ENCODE assay signal across 22 mouse cellular contexts in the genomic region with DNA sequence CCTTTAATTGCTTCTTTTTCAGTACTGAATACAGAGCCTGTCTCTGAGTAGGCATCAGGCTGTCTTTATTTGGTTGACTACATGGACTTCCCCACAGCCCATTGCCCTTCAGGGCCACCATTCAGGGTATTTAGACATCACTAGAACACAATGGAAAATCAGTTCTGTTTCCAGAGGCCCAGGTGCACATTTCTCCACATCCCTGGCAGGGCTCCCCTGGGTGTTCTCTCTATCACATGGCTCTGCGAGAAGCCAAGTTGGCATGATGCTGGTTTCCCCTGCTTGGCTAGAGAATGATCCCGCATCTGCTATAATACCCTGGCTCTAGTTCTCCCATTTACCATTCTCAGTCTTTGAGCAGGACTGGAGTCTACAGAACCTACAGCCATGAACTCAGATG. TPM values are rescaled to one million over a fixed set of nuclear protein-coding genes. Genes with fewer than 3 reads are reported as not detected.
"Had no signal": no experiment of that assay in that cellular context is flagged by ENCODE, and none has a peak within 500 bp of the region (broad histone marks: within the 10 kb centered on the region; RNA-seq: fewer than 3 reads in every experiment).

No protein-coding gene starts in this region.

- H3K4me3 ChIP-seq: gastrocnemius, adult 2 months; heart, embryonic 12.5 days; hindbrain, embryonic 10.5 days; hindbrain, embryonic 12.5 days; intestine, embryonic 15.5 days; layer of hippocampus, adult 2 months; left cerebral cortex, adult 2 months; limb, embryonic 10.5 days; limb, embryonic 12.5 days; liver, embryonic 13.5 days had no signal

- H3K27me3 ChIP-seq: hindbrain, embryonic 12.5 days; intestine, embryonic 15.5 days; limb, embryonic 12.5 days; liver, embryonic 13.5 days had no signal

- H3K27ac ChIP-seq: gastrocnemius, adult 2 months; hindbrain, embryonic 10.5 days; hindbrain, embryonic 12.5 days; hindbrain, embryonic 14.5 days; intestine, embryonic 15.5 days; layer of hippocampus, adult 2 months; left cerebral cortex, adult 2 months; limb, embryonic 10.5 days; limb, embryonic 12.5 days; liver, embryonic 13.5 days had no signal

- DNase-seq: gastrocnemius, adult 2 months; gastrocnemius, postnatal 10 days; gastrocnemius, postnatal 25 days; heart, postnatal 10 days; heart, postnatal 4 days; kidney, adult 18-20 months; kidney, adult 8-10 months; kidney, postnatal 10 days; kidney, postnatal 25 days; kidney, postnatal 4 days; liver; liver, embryonic 13.5 days had no signal

- H3K9ac ChIP-seq: heart, embryonic 12.5 days; hindbrain, embryonic 12.5 days; hindbrain, embryonic 14.5 days; intestine, embryonic 15.5 days; limb, embryonic 12.5 days; liver, embryonic 13.5 days had no signal

- H3K4me1 ChIP-seq: heart, embryonic 12.5 days; hindbrain, embryonic 12.5 days; intestine, embryonic 15.5 days; liver, embryonic 13.5 days had no signal

- H3K36me3 ChIP-seq: heart, embryonic 12.5 days; hindbrain, embryonic 10.5 days; hindbrain, embryonic 12.5 days; intestine, embryonic 15.5 days; limb, embryonic 10.5 days; limb, embryonic 12.5 days; liver, embryonic 13.5 days had no signal

RNA-seq across cellular contexts. Expression of gene St8sia2, which starts 57.3 kb away (rescaled TPM):
- polyA plus RNA-seq: inflammation-experienced regulatory T-cells, adult 6 months had no signal
